Mouse (Mus musculus): ENCODE results near the gene Pde4d. TPM values are rescaled to one million over a fixed set of nuclear protein-coding genes. Genes with fewer than 3 reads are reported as not detected.

Gene Pde4d
- polyA plus RNA-seq, 2 experiments: 11.7 to 17.3 TPM

DNA sequence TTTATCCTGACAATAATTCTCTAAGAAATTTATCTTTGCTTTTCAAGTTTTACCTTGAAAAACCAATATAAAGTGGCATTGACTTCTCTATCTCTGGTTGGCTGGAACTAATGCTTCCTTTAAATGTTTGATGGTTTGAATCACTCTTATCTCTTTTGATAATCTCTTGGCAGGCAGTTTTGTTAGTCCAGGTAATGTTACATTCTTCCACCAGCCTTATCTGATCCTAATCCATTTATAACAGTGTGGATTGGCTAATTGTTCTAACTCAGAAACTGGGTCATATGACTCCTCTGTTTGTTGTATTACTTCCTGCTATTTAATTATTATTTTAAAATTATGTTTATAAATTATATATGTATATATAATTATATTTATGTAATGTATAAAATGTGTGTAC lies 105.2 kb downstream of the Pde4d start:
- H3K4me1 ChIP-seq (ENCODE audit: control insufficient read depth, insufficient read depth, low read length): no peaks in the 10 kb centered on the region
- no peak for TF ChIP-seq POLR2A (IDR thresholded peaks at IDR 0.05; ENCODE audit: borderline replicate concordance, extremely low read depth, insufficient read depth, insufficient read length)

DNA sequence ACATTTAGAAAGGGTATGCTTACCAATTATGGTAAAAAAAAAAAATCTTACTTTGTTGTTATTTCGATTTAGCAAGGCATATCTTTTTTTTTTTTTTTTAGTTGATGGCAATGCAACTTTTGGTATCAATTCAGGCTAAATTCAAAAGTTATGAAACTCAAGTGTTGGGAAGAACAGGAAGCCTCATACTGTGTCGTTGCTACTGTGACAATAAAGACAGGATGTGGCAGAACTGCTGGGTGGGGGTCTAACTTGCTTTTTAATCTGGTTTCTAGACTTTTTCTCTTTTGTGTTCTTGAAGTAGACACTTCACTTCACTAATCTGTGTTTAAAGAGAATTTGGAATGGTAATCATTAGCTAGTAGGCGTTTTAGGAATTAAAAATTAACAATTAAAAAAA lies 147.2 kb downstream of the Pde4d start:
- H3K27me3 ChIP-seq (ENCODE audit: control insufficient read depth, insufficient read depth, low read length): no peaks in the 10 kb centered on the region
- no peaks in the 10 kb centered on the region for H3K36me3 ChIP-seq (ENCODE audit: control insufficient read depth, insufficient read depth, low read length)
- H3K4me1 ChIP-seq (ENCODE audit: control insufficient read depth, insufficient read depth, low read length): no peaks in the 10 kb centered on the region
- TF ChIP-seq POLR2A (IDR thresholded peaks at IDR 0.05; ENCODE audit: borderline replicate concordance, extremely low read depth, insufficient read depth, insufficient read length): no peak
- H3K4me2 ChIP-seq (replicated peaks; ENCODE audit: low read depth, low read length, severe bottlenecking): no peak overlapping the region
- H3K9ac ChIP-seq (ENCODE audit: low read depth, low read length, severe bottlenecking): no peak overlapping the region
- H3K4me3 ChIP-seq (replicated peaks; ENCODE audit: low read length): no peak overlapping the region
- DNase-seq (ENCODE audit: low spot score): no peak
- ATAC-seq (ENCODE audit: low FRiP score, low read depth): no peak
- H3K27ac ChIP-seq (replicated peaks; ENCODE audit: low read depth, low read length): no peak overlapping the region
- H3K9me3 ChIP-seq (ENCODE audit: control insufficient read depth, low read length): no peaks in the 10 kb centered on the region
- 62% methylated on average over 3 of the region's 3 CpGs for WGBS

More for the DNA sequence above, 105.2 kb downstream of the Pde4d start:
- ATAC-seq (ENCODE audit: low FRiP score, low read depth) (no peak), DNase-seq (ENCODE audit: low spot score) (no peak)
- H3K4me3 ChIP-seq (replicated peaks; ENCODE audit: low read length): no peak overlapping the region
- H3K36me3 ChIP-seq (ENCODE audit: control insufficient read depth, insufficient read depth, low read length): no peaks in the 10 kb centered on the region
- no peaks in the 10 kb centered on the region for H3K9me3 ChIP-seq (ENCODE audit: control insufficient read depth, low read length)
- H3K27me3 ChIP-seq (ENCODE audit: control insufficient read depth, insufficient read depth, low read length): no peaks in the 10 kb centered on the region
- H3K9ac ChIP-seq (ENCODE audit: low read depth, low read length, severe bottlenecking): no peak overlapping the region
- H3K27ac ChIP-seq (replicated peaks; ENCODE audit: low read depth, low read length): no peak overlapping the region
- no peak overlapping the region for H3K4me2 ChIP-seq (replicated peaks; ENCODE audit: low read depth, low read length, severe bottlenecking)

DNA sequence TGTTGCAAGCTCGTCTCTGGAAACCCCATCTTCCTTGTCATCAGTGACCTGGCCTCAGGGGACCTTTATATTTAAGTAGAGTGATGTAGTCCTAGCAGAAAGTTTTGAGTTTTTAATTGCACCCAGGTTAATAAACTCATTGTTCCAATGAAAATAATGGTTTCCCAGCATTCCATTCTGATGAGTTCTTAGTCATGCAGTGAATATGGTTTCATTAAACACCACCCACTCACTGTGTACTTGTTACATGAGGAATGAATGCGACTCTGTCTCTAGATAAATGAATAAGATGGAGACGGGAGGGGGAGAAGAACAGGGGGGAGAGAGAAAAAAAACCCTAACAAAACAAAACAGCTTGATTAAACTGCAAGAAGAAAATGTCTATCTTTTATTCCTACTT lies 148.9 kb downstream of the Pde4d start:
- Histone ChIP-seq H3K4me3 (replicated peaks; ENCODE audit: low read length) (no peak overlapping the region), H3K4me1 (ENCODE audit: control insufficient read depth, insufficient read depth, low read length) (no peaks in the 10 kb centered on the region), H3K4me2 (replicated peaks; ENCODE audit: low read depth, low read length, severe bottlenecking) (no peak overlapping the region), H3K27me3 (ENCODE audit: control insufficient read depth, insufficient read depth, low read length) (no peaks in the 10 kb centered on the region), H3K27ac (replicated peaks; ENCODE audit: low read depth, low read length) (no peak overlapping the region), H3K36me3 (ENCODE audit: control insufficient read depth, insufficient read depth, low read length) (no peaks in the 10 kb centered on the region), H3K9ac (ENCODE audit: low read depth, low read length, severe bottlenecking) (no peak overlapping the region), H3K9me3 (ENCODE audit: control insufficient read depth, low read length) (no peaks in the 10 kb centered on the region)
- no peak for DNase-seq (ENCODE audit: low spot score)
- no peak for ATAC-seq (ENCODE audit: low FRiP score, low read depth)
- TF ChIP-seq POLR2A (IDR thresholded peaks at IDR 0.05; ENCODE audit: borderline replicate concordance, extremely low read depth, insufficient read depth, insufficient read length): no peak
- 59% methylated on average over 3 of the region's 3 CpGs for WGBS

DNA sequence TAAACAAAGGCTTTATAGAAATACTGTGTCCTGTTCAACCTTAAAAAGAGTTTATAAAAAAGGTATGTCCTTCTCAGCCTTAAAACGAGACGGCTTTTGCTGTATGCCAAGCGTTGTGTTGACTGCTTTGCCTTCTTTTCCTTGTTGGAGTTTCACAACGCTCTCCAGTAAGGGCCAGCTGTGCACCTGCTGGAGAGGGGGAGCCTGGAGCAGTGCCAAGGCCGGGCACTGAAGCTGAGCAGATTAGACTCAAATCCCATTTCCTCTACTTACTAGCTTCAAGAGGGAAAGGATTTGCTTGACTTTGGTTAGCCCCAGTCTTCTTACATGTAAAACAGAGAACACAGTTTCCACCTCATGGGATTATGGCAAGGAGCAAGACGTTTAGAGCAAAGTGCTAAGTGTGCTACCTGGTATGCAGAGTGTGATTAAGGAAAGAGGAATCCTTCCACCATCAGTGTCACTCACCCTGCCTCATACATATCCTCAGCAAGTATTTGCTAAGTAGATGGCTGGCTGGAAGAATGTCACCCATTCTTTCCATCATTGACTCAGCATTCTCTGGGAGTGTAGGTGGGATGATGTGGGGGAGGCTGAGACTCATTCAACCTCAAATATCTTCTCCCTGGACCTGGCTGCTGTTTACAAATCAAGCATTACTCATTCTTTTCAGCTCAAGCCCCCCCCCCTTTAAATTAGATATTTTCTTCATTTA lies 149.6 kb downstream of the Pde4d start:
- Histone ChIP-seq H3K36me3 (ENCODE audit: control insufficient read depth, insufficient read depth, low read length) (no peaks in the 10 kb centered on the region), H3K27me3 (ENCODE audit: control insufficient read depth, insufficient read depth, low read length) (no peaks in the 10 kb centered on the region), H3K9me3 (ENCODE audit: control insufficient read depth, low read length) (no peaks in the 10 kb centered on the region), H3K4me3 (replicated peaks; ENCODE audit: low read length) (no peak overlapping the region), H3K4me2 (replicated peaks; ENCODE audit: low read depth, low read length, severe bottlenecking) (no peak overlapping the region), H3K27ac (replicated peaks; ENCODE audit: low read depth, low read length) (no peak overlapping the region), H3K9ac (ENCODE audit: low read depth, low read length, severe bottlenecking) (no peak overlapping the region), H3K4me1 (ENCODE audit: control insufficient read depth, insufficient read depth, low read length) (no peaks in the 10 kb centered on the region)
- no peak for DNase-seq (ENCODE audit: low spot score)
- no peak for TF ChIP-seq POLR2A (IDR thresholded peaks at IDR 0.05; ENCODE audit: borderline replicate concordance, extremely low read depth, insufficient read depth, insufficient read length)
- ATAC-seq (ENCODE audit: low FRiP score, low read depth): no peak
- 60% methylated on average over 6 of the region's 6 CpGs for WGBS

DNA sequence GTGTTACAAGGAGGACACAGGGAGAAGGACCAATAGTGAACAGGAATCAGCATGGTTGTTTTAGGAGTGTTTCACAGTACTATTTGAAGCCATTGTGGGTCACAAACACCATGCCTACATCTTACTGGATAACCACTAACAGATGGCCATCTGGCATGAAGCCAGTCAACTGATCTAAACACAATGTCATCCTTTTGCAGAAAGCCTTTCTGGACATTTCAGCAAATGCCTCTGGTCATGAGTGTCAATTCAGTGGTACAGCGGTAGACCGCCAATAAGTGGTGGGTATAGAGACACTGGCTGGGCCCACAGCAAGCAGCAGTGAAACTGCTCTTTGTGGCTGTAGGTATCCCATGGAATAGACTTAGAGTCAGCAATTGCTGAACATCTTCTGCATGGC lies 151.3 kb downstream of the Pde4d start:
- Histone ChIP-seq H3K36me3 (ENCODE audit: control insufficient read depth, insufficient read depth, low read length) (no peaks in the 10 kb centered on the region), H3K27ac (replicated peaks; ENCODE audit: low read depth, low read length) (no peak overlapping the region), H3K4me1 (ENCODE audit: control insufficient read depth, insufficient read depth, low read length) (no peaks in the 10 kb centered on the region), H3K27me3 (ENCODE audit: control insufficient read depth, insufficient read depth, low read length) (no peaks in the 10 kb centered on the region), H3K4me3 (replicated peaks; ENCODE audit: low read length) (no peak overlapping the region), H3K9me3 (ENCODE audit: control insufficient read depth, low read length) (no peaks in the 10 kb centered on the region), H3K4me2 (replicated peaks; ENCODE audit: low read depth, low read length, severe bottlenecking) (no peak overlapping the region), H3K9ac (ENCODE audit: low read depth, low read length, severe bottlenecking) (no peak overlapping the region)
- DNase-seq (ENCODE audit: low spot score) (peak; percentile 34), ATAC-seq (ENCODE audit: low FRiP score, low read depth) (no peak)
- no peak for TF ChIP-seq POLR2A (IDR thresholded peaks at IDR 0.05; ENCODE audit: borderline replicate concordance, extremely low read depth, insufficient read depth, insufficient read length)
- 86% methylated on average over 2 of the region's 2 CpGs for WGBS

Measured in limb, embryonic 14.5 days (tissue).